Mouse (Mus musculus) cerebellum, adult 11 months (tissue): ENCODE measurements around the gene Lcorl.
"Not testable (repeated sequence)": the region's sequence is repeated elsewhere in the genome, so short reads cannot be mapped to it uniquely, and the experiment has no call there.

Experiments used
- DNase-seq: peaks from one replicate; pipeline ENCODE4 v3.0.0; 2022

The Lcorl gene

GRCm38 (mm10) chr5:45691678-45692077 lies 165.7 kb downstream of the Lcorl start:
- no peak for DNase-seq

- no peak for DNase-seq
These were observed 166.6 kb downstream of the Lcorl start for GRCm38 (mm10) chr5:45690802-45691201.

- no peak for DNase-seq
These were observed 168.3 kb downstream of the Lcorl start for GRCm38 (mm10) chr5:45689152-45689551.

- DNase-seq, result no peak
These were observed 171.2 kb downstream of the Lcorl start for GRCm38 (mm10) chr5:45686223-45686622.

GRCm38 (mm10) chr5:45685243-45685642 lies 172.2 kb downstream of the Lcorl start:
- DNase-seq, result no peak

GRCm38 (mm10) chr5:45683388-45683787 lies 174.0 kb downstream of the Lcorl start:
- DNase-seq, result no peak

- no peak for DNase-seq
These were observed 177.5 kb downstream of the Lcorl start for GRCm38 (mm10) chr5:45679955-45680354.

GRCm38 (mm10) chr5:45677639-45678038 lies 179.8 kb downstream of the Lcorl start:
- DNase-seq, result no peak

- DNase-seq, result no peak
These were observed 182.4 kb downstream of the Lcorl start for GRCm38 (mm10) chr5:45675032-45675431.

GRCm38 (mm10) chr5:45670894-45671494 lies 186.4 kb downstream of the Lcorl start:
- no peak for DNase-seq

GRCm38 (mm10) chr5:45670280-45670670 lies 187.1 kb downstream of the Lcorl start:
- DNase-seq, result no peak

GRCm38 (mm10) chr5:45669598-45670279 lies 187.7 kb downstream of the Lcorl start, which contains the start of gene Ncapg:
Gene Ncapg, plus strand, starts transcription at chr5:45669919.
- peak; percentile 98 for DNase-seq

GRCm38 (mm10) chr5:45669234-45669597 lies 188.2 kb downstream of the Lcorl start:
- no peak for DNase-seq

- DNase-seq, result peak; percentile 2
These were observed 188.6 kb downstream of the Lcorl start for GRCm38 (mm10) chr5:45668831-45669230.

- DNase-seq, result no peak
These were observed 189.1 kb downstream of the Lcorl start for GRCm38 (mm10) chr5:45668324-45668723.

GRCm38 (mm10) chr5:45658406-45658805 lies 199.0 kb downstream of the Lcorl start:
- not testable (repeated sequence) for DNase-seq

- no peak for DNase-seq
These were observed 206.2 kb downstream of the Lcorl start for GRCm38 (mm10) chr5:45651026-45651703.
